Comparison of ENCODE assay signal across 8 mouse cellular contexts in the genomic region with DNA sequence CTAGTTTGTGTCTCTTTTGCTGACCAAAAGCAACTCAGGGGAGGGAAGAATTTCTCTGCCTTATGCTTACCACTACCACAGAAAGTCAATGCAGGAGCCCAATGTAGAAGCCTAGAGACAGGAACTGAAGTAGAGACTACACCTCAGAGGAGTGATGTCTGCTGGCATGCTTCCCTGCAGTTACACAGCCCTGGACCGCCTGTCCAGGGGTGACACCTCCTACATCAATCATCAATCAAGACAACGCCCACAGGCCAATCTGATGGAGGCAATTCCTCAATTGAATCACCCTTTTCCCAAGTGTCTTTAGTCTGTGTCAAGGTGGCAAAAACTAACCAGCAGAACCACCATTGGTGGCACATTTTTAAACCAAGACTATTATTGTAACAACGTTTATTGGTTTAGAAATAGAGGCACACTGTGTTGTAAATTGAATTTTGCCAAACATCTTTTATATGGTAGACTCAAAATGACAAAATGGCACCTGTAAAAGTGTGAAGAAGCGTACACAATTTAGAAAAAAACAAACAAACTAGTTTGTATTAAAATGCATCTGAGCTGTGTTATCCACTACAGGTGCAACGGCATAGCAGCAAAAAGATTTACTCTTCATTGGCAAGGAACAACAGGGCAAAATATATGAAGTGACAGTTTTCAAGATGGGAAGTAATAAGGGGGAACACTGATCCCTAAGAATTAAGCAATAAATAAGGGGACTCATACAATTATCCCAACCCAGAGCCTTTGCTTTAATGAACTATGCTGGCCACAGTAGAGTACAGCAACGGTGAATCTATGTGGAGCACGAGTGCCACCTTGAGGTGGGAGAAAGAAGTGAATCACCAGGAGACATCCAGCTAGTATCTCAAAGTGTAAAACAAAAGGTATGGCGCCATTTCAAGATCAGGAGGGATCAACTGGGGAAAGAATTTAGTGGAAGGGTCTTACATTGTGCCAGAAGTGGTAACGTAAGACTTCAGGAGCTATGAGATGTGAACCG. TPM values are rescaled to one million over a fixed set of nuclear protein-coding genes. Genes with fewer than 3 reads are reported as not detected.
DNase-seq lines count a peak whose midpoint lies in the region; ATAC-seq and TF ChIP-seq lines count a peak whose summit lies in the region.

No protein-coding gene starts in this region.

- peak; percentile 98 for TF ChIP-seq CTCF in layer of hippocampus, adult 2 months (conservative IDR thresholded peaks at IDR 0.05)

- H3K27me3 ChIP-seq in forebrain, embryonic 10.5 days (ENCODE audit: poor library complexity, severe bottlenecking), result no peaks in the 10 kb centered on the region

- peak; percentile 91 for DNase-seq in ES-CJ7 (ENCODE audit: low read depth, low spot score)
- peak; percentile 66 for DNase-seq in brain, adult 2 months (ENCODE audit: low read depth, low spot score)
- DNase-seq in forebrain, embryonic 10.5 days (ENCODE audit: extremely low spot score, low spot score), result peak; percentile 62
- peak; percentile 70 to 76 for DNase-seq in layer of hippocampus, adult 2 months (ENCODE audit: low spot score in 2 of 2)
- DNase-seq in lung, postnatal 10 days, result peak; percentile 72
- DNase-seq in retina, adult 2 months (ENCODE audit: low read depth, low spot score), result peak; percentile 33
- DNase-seq in urinary bladder, postnatal 36 days (ENCODE audit: low spot score in 2 of 2), result peak; percentile 60 to 67

- H3K4me3 ChIP-seq in forebrain, embryonic 10.5 days, result no peak overlapping the region
- H3K4me3 ChIP-seq in layer of hippocampus, adult 2 months, result no peak overlapping the region

- peak; percentile 80 to 84; a peak in 3 of 4 replicates for ATAC-seq in hematopoietic stem cell, adult 5-6 weeks (replicated peaks in 1 of 2; ENCODE audit: insufficient read depth in 1 of 2, low FRiP score in 2 of 2, low TSS enrichment in 1 of 2, low read depth in 1 of 2, poor library complexity in 2 of 2, severe bottlenecking in 2 of 2)

- H3K36me3 ChIP-seq in forebrain, embryonic 10.5 days (replicated peaks), result no peaks in the 10 kb centered on the region

- H3K27ac ChIP-seq in forebrain, embryonic 10.5 days, result no peak overlapping the region
- H3K27ac ChIP-seq in layer of hippocampus, adult 2 months, result no peak overlapping the region

- WGBS in forebrain, embryonic 10.5 days, result 50% methylated on average over 10 of the region's 10 CpGs

- H3K4me1 ChIP-seq in forebrain, embryonic 10.5 days, result no peaks in the 10 kb centered on the region

- H3K9me3 ChIP-seq in forebrain, embryonic 10.5 days, result peaks cover 10% of the 10 kb centered on the region

RNA-seq across cellular contexts. Expression of a gene that starts 29.8 kb away (rescaled TPM):
- 76.9 and 78.2 TPM in 2 replicates for polyA plus RNA-seq in forebrain, embryonic 10.5 days (2016; fragmentation: Nextera tagmentation; extraction: Ambion mirVana)
- 133 and 178 TPM in 2 replicates for total RNA-seq in hematopoietic stem cell, adult 5-6 weeks (2017)
- total RNA-seq in layer of hippocampus, adult 2 months (2021), result 10 to 100 TPM; 34.4 to 41.5 TPM

Comparison
In these comparisons a context has a peak if more than half of its experiments do, and no peak if none do; other contexts are left out.
1. DNase-seq: peak in every context shown above with its lines; median percentile 91 in ES-CJ7; 73 in layer of hippocampus, adult 2 months; 72 in lung, postnatal 10 days; 66 in brain, adult 2 months; 64 in urinary bladder, postnatal 36 days; 62 in forebrain, embryonic 10.5 days; 33 in retina, adult 2 months.